Mouse (Mus musculus): Measurements from ENCODE around the gene Ccser1. TPM values are rescaled to one million over a fixed set of nuclear protein-coding genes. Genes with fewer than 3 reads are reported as not detected.

Ccser1 gene
- total and polyA plus RNA-seq, 2 experiments from 2014 or later = 14.9 to 48.7 TPM

- DNase-seq (ENCODE audit: low spot score) (no peak), ATAC-seq (no peak)
- 88% methylated on average over 7 of the region's 7 CpGs for WGBS
- Histone ChIP-seq H3K4me3 (ENCODE audit: low read length) (no peak overlapping the region), H3K4me1 (ENCODE audit: insufficient read depth, low read length) (no peaks in the 10 kb centered on the region), H3K27me3 (ENCODE audit: insufficient read depth, low read length) (no peaks in the 10 kb centered on the region), H3K27ac (no peak overlapping the region), H3K9me3 (ENCODE audit: low read length) (no peaks in the 10 kb centered on the region), H3K9ac (replicated peaks; ENCODE audit: low read length) (no peak overlapping the region), H3K4me2 (ENCODE audit: low read depth, low read length) (no peak overlapping the region), H3K36me3 (ENCODE audit: insufficient read depth, low read length) (no peaks in the 10 kb centered on the region)
- TF ChIP-seq CTCF (IDR thresholded peaks at IDR 0.05; ENCODE audit: low read depth) = no peak
These were observed 522.9 kb downstream of the Ccser1 start for GRCm38 (mm10) chr6:61703003-61703402.

- ATAC-seq (no peak), DNase-seq (ENCODE audit: low spot score) (no peak)
- no peak overlapping the region for H3K4me3 ChIP-seq (ENCODE audit: low read length)
- no peaks in the 10 kb centered on the region for H3K9me3 ChIP-seq (ENCODE audit: low read length)
- no peak overlapping the region for H3K4me2 ChIP-seq (ENCODE audit: low read depth, low read length)
- no peak overlapping the region for H3K9ac ChIP-seq (replicated peaks; ENCODE audit: low read length)
- H3K27me3 ChIP-seq (ENCODE audit: insufficient read depth, low read length) = no peaks in the 10 kb centered on the region
- TF ChIP-seq CTCF (IDR thresholded peaks at IDR 0.05; ENCODE audit: low read depth) = no peak
- H3K36me3 ChIP-seq (ENCODE audit: insufficient read depth, low read length) = no peaks in the 10 kb centered on the region
- no peak overlapping the region for H3K27ac ChIP-seq
- 83% methylated on average over 1 of the region's 1 CpGs for WGBS
- no peaks in the 10 kb centered on the region for H3K4me1 ChIP-seq (ENCODE audit: insufficient read depth, low read length)
These were observed 541.1 kb downstream of the Ccser1 start for GRCm38 (mm10) chr6:61721220-61721619.

- H3K9ac ChIP-seq (replicated peaks; ENCODE audit: low read length) = no peak overlapping the region
- 47% methylated on average over 1 of the region's 1 CpGs for WGBS
- TF ChIP-seq CTCF (IDR thresholded peaks at IDR 0.05; ENCODE audit: low read depth) = no peak
- ATAC-seq (peak; percentile 74), DNase-seq (ENCODE audit: low spot score) (peak; percentile 32)
- H3K4me1 ChIP-seq (ENCODE audit: insufficient read depth, low read length) = no peaks in the 10 kb centered on the region
- H3K27me3 ChIP-seq (ENCODE audit: insufficient read depth, low read length) = no peaks in the 10 kb centered on the region
- no peaks in the 10 kb centered on the region for H3K9me3 ChIP-seq (ENCODE audit: low read length)
- H3K27ac ChIP-seq = no peak overlapping the region
- H3K4me3 ChIP-seq (ENCODE audit: low read length) = no peak overlapping the region
- H3K4me2 ChIP-seq (ENCODE audit: low read depth, low read length) = no peak overlapping the region
- no peaks in the 10 kb centered on the region for H3K36me3 ChIP-seq (ENCODE audit: insufficient read depth, low read length)
These were observed 548.9 kb downstream of the Ccser1 start for GRCm38 (mm10) chr6:61729065-61729464.

- TF ChIP-seq CTCF (IDR thresholded peaks at IDR 0.05; ENCODE audit: low read depth) = no peak
- Histone ChIP-seq H3K4me3 (ENCODE audit: low read length) (no peak overlapping the region), H3K27ac (no peak overlapping the region), H3K9me3 (ENCODE audit: low read length) (no peaks in the 10 kb centered on the region), H3K4me2 (ENCODE audit: low read depth, low read length) (no peak overlapping the region), H3K27me3 (ENCODE audit: insufficient read depth, low read length) (no peaks in the 10 kb centered on the region), H3K9ac (replicated peaks; ENCODE audit: low read length) (no peak overlapping the region), H3K36me3 (ENCODE audit: insufficient read depth, low read length) (no peaks in the 10 kb centered on the region), H3K4me1 (ENCODE audit: insufficient read depth, low read length) (no peaks in the 10 kb centered on the region)
- WGBS = 73% methylated on average over 5 of the region's 5 CpGs
- DNase-seq (ENCODE audit: low spot score) (peak; percentile 4), ATAC-seq (no peak)
These were observed 550.2 kb downstream of the Ccser1 start for GRCm38 (mm10) chr6:61730088-61730880.

DNA sequence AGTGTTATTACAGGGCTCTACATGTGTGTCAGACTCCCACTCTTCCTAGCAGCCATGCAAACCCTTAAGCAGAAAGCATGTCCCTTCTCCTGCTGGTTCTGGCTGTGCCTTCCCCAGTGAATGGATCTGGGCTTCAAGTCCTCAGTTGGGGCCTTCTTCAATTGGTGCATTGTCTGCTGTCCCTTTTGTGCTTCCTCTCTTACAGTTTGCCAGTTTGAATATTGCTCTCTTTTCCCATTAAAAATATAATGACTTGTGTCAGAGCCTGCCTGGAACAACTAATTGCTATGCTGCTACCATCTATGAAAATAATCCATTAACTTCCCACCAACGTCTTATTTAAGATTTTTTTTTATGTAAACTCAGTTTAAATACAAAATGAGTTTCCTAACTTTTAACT, 566.2 kb downstream of the Ccser1 start:
- TF ChIP-seq CTCF (IDR thresholded peaks at IDR 0.05; ENCODE audit: low read depth) = no peak

GRCm38 (mm10) chr6:61762135-61762534, 582.0 kb downstream of the Ccser1 start:
- H3K27me3 ChIP-seq (ENCODE audit: insufficient read depth, low read length) = no peaks in the 10 kb centered on the region
- H3K9me3 ChIP-seq (ENCODE audit: low read length) = no peaks in the 10 kb centered on the region
- H3K36me3 ChIP-seq (ENCODE audit: insufficient read depth, low read length) = no peaks in the 10 kb centered on the region
- H3K9ac ChIP-seq (replicated peaks; ENCODE audit: low read length) = no peak overlapping the region
- 96% methylated on average over 3 of the region's 3 CpGs for WGBS
- DNase-seq (ENCODE audit: low spot score) (no peak), ATAC-seq (no peak)
- no peaks in the 10 kb centered on the region for H3K4me1 ChIP-seq (ENCODE audit: insufficient read depth, low read length)
- TF ChIP-seq CTCF (IDR thresholded peaks at IDR 0.05; ENCODE audit: low read depth) = no peak
- H3K4me2 ChIP-seq (ENCODE audit: low read depth, low read length) = no peak overlapping the region
- H3K27ac ChIP-seq = no peak overlapping the region
- H3K4me3 ChIP-seq (ENCODE audit: low read length) = no peak overlapping the region

More for the DNA sequence above, 566.2 kb downstream of the Ccser1 start:
- DNase-seq (ENCODE audit: low spot score) (no peak), ATAC-seq (no peak)
- H3K4me2 ChIP-seq (ENCODE audit: low read depth, low read length) = no peak overlapping the region
- H3K4me1 ChIP-seq (ENCODE audit: insufficient read depth, low read length) = no peaks in the 10 kb centered on the region
- no peaks in the 10 kb centered on the region for H3K27me3 ChIP-seq (ENCODE audit: insufficient read depth, low read length)
- H3K9ac ChIP-seq (replicated peaks; ENCODE audit: low read length) = no peak overlapping the region
- H3K4me3 ChIP-seq (ENCODE audit: low read length) = no peak overlapping the region
- H3K36me3 ChIP-seq (ENCODE audit: insufficient read depth, low read length) = no peaks in the 10 kb centered on the region
- H3K27ac ChIP-seq = no peak overlapping the region
- WGBS = 48% methylated on average over 1 of the region's 1 CpGs
- no peaks in the 10 kb centered on the region for H3K9me3 ChIP-seq (ENCODE audit: low read length)

- ATAC-seq (no peak), DNase-seq (ENCODE audit: low spot score) (no peak)
- 50% methylated on average over 5 of the region's 5 CpGs for WGBS
- Histone ChIP-seq H3K9ac (replicated peaks; ENCODE audit: low read length) (no peak overlapping the region), H3K4me1 (ENCODE audit: insufficient read depth, low read length) (no peaks in the 10 kb centered on the region), H3K4me3 (ENCODE audit: low read length) (no peak overlapping the region), H3K9me3 (ENCODE audit: low read length) (no peaks in the 10 kb centered on the region), H3K27me3 (ENCODE audit: insufficient read depth, low read length) (no peaks in the 10 kb centered on the region), H3K27ac (no peak overlapping the region), H3K4me2 (ENCODE audit: low read depth, low read length) (no peak overlapping the region), H3K36me3 (ENCODE audit: insufficient read depth, low read length) (no peaks in the 10 kb centered on the region)
- no peak for TF ChIP-seq CTCF (IDR thresholded peaks at IDR 0.05; ENCODE audit: low read depth)
These were observed 583.3 kb downstream of the Ccser1 start for GRCm38 (mm10) chr6:61763379-61763778.

Data from hindbrain, postnatal 0 days (tissue).